Mouse (Mus musculus) MEL-GATA-1-ER (cell line): Measurements from ENCODE around the gene Gm13762.
"Not testable (repeated sequence)": the region's sequence is repeated elsewhere in the genome, so short reads cannot be mapped to it uniquely, and the experiment has no call there.

ENCODE experiments used
- DNase-seq: peaks from one replicate; pipeline ENCODE4 v3.0.0-alpha.2; 2012; ENCODE audit warnings: low read depth; ENCODE audit errors: extremely low read depth

Gm13762 gene

DNA sequence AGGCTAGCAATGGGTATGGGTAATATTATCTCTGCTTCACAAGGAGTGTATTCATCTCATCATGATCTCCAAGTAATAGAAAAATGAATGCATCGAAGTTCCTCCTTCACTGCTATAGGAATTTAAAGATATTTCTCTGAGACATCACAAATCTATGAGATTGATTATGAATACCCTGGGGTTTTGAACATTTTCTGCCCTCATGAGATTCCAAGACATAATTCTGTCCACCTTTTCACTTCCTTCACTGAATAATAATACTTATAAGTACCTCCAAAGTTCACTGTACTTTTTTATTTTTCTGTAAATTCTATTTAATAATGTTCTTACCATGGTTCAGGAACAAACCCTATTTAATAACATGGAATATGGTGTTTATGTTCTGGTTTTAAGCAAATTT, at the start of gene Gm13762:
Gene Gm13762 (minus strand): TSS at position 101 of the 400 bp plus-strand sequence.
- DNase-seq = no peak

DNA sequence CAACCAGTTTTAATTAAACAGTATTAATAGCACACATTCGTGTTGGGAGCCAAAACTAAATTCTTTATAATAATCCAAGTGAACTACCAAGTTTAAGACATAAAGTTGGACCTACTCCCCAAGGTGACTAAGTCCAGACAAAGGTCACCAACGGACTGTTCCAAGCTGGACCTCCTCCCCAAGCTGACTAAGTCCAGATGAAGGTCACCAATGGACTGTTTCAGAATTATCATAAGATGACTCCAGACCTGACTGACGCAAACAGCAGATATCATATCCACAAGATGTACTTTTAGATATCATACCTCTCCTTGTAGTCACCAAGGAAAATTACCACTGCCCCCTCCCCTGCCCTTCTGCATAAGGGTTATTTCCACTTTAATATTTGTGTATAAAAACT, 41.4 kb upstream of the Gm13762 start:
- DNase-seq = not testable (repeated sequence)

DNA sequence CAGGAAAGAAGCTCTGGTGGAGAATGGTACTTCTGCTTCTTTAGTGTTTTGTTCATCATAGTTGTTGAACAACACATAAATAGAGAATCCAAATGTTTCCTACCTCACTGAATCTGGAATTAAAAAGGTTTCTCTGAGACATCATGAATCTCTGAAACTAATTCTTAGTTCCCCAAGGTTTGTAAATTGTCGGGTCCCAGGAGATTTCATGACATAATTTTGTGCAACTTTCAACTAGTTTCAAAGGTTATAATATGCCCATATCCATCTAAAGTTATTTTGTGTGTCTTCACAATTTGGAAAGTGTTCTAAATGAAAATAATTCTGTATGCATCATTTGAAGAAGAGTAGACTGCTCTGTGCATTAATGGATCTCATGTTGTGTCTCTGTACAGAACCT, 38.2 kb upstream of the Gm13762 start, which contains the start of gene Olfr1216:
Gene Olfr1216 (minus strand): TSS at position 101 of the 400 bp plus-strand sequence.
- DNase-seq = no peak

DNA sequence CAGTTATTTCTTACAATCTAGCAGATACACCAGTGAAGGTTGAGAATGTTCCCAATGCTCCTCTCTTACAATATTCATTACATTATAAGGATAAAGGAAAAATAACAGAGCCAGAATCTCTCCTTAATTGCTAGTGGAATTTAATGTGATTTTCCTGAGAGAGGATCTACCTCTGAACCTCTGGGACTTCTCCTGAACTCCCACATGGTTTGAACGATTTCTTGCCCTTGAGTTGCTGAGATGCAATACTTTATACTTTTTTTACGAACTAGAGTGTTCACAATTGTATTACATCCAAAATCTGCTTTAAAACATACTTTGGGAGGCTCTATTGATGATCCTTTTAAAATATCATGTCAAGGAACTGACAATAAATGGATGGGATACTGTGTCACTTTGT, 26.8 kb upstream of the Gm13762 start, which contains the start of gene Olfr1215:
Gene Olfr1215 (minus strand): TSS at position 101 of the 400 bp plus-strand sequence.
- DNase-seq = no peak

DNA sequence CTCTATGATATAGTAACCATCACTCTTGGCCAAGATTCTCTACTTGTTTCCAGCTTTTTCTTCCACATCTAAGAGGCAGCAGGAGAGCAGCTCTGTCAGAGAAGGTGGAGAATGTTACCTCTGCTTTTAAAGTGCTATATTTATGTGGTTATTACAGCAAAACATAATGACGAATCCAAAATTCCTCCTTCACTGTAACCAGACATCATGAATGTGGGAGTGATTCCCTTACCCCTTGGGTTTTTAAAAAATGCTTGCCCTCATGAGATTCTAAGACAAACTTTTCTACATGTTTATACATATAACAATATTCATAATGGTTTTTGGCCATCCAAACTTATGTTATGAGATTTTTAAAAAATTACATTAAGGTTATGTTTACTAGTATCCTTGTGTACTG, 12.5 kb upstream of the Gm13762 start, which contains the start of gene Olfr1214:
Gene Olfr1214 (minus strand): TSS at position 101 of the 400 bp plus-strand sequence.
- no peak for DNase-seq

DNA sequence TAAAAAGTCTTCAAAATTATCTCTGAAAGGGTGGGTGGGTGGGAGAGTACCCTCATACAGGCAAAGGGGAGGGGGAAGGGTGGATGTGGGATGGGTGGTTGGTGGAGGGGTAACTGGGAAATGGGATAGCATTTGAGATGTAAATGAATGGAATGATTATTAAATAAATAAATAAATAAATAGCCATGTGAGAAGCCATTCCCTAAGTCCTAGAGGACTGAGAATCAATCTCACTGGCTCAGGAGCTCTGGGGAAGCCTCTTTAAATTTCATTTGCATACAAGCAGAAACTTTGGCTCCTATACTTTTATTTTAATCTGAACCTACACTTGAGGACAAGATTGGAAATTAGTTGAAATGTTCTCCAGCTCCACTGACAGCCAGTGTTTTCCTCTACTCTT, 26.4 kb downstream of the Gm13762 start, which contains the start of gene Olfr1212:
Gene Olfr1212 (plus strand): TSS at position 301 of the 400 bp plus-strand sequence.
- DNase-seq = no peak

DNA sequence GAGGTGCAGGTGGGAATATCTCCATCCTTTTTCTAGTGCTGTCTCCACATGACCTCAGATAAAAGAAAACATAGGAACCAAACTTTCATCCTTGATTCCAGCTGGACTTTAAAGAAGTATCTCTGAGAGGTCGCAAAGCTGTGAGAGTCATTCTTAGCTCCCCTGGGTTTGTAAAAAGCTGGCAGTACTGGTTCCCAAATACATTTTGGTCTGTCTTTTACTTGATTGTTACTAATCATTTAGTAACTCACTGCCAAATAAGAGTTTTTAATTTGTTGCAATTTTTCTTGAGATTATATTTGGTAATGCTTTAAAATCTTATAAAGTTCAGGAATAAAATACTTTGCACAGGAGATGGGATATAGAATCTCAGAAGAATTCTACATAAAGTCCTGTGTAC, 42.1 kb downstream of the Gm13762 start, which contains the start of gene Olfr1211:
Gene Olfr1211 (minus strand): TSS at position 101 of the 400 bp plus-strand sequence.
- no peak for DNase-seq
